Mouse (Mus musculus) embryonic facial prominence, embryonic 12.5 days (tissue): Measurements from ENCODE around the gene Irf2bp2. TPM values are rescaled to one million over a fixed set of nuclear protein-coding genes. Genes with fewer than 3 reads are reported as not detected.

Experiments
- ATAC-seq: fragments of 200-750 bp; cut with Nextera tagmentation; 2 replicates; pipeline ENCODE4 v1.8.0; 2017; ENCODE audit not compliant: insufficient number of reproducible peaks, insufficient read depth, low FRiP score, low TSS enrichment
- H3K27ac ChIP-seq: fragments of 300-500 bp; sonication (generic); 2 replicates; pipeline ENCODE4 v1.5.1; 2016; ENCODE audit warnings: mild to moderate bottlenecking
- H3K27me3 ChIP-seq: fragments of 300-500 bp; sonication (generic); 2 replicates; pipeline ENCODE4 v1.6.1; 2016; ENCODE audit warnings: mild to moderate bottlenecking, moderate library complexity
- H3K36me3 ChIP-seq: fragments of 300-500 bp; sonication (generic); 2 replicates; pipeline ENCODE4 v1.6.1; 2016; ENCODE audit warnings: mild to moderate bottlenecking
- H3K4me1 ChIP-seq: fragments of 300-500 bp; sonication (generic); 2 replicates; pipeline ENCODE4 v1.6.1; 2016
- H3K4me2 ChIP-seq: fragments of 300-500 bp; sonication (generic); replicated peaks from 2 replicates; pipeline ENCODE4 v1.6.1; 2016; ENCODE audit warnings: mild to moderate bottlenecking, moderate library complexity
- H3K4me3 ChIP-seq: fragments of 300-500 bp; sonication (generic); 2 replicates; pipeline ENCODE4 v1.5.1; 2016; ENCODE audit warnings: mild to moderate bottlenecking
- H3K9ac ChIP-seq: fragments of 300-500 bp; sonication (generic); 2 replicates; pipeline ENCODE4 v1.6.1; 2016; ENCODE audit warnings: mild to moderate bottlenecking, moderate library complexity
- H3K9me3 ChIP-seq: fragments of 300-500 bp; sonication (generic); 2 replicates; pipeline ENCODE4 v1.6.1; 2016; ENCODE audit warnings: mild to moderate bottlenecking, moderate library complexity
- WGBS: fragments of 180-500 bp; shearing (Covaris S2); methylation state at CpG from one replicate; pipeline ENCODE4 v1.1.7; 2016; 5-methylcytosine and 5-hydroxymethylcytosine counted together
- polyA plus RNA-seq: library from polyadenylated mRNA; unstranded; fragments of >200 nt; fragmentation: Nextera tagmentation; extraction: Ambion mirVana; gene quantifications from 2 replicates; pipeline ENCODE4 v1.2.1, GENCODE M21; 2016

Gene Irf2bp2
- polyA plus RNA-seq, 1 experiment from 2014 or later, result 12.0 TPM

GRCm38 (mm10) chr8:126617665-126618064 lies 23.9 kb upstream of the Irf2bp2 start:
- peaks cover 5% of the 10 kb centered on the region; the same call in 1 of the 2 replicates for H3K4me1 ChIP-seq
- H3K27ac ChIP-seq, result no peak overlapping the region
- no peak overlapping the region for H3K4me3 ChIP-seq
- no peak overlapping the region for H3K4me2 ChIP-seq
- ATAC-seq, result no peak
- no peaks in the 10 kb centered on the region for H3K36me3 ChIP-seq
- no peaks in the 10 kb centered on the region for H3K9me3 ChIP-seq
- no peaks in the 10 kb centered on the region for H3K27me3 ChIP-seq
- WGBS, result 86% methylated on average over 5 of the region's 5 CpGs
- H3K9ac ChIP-seq, result no peak overlapping the region

DNA sequence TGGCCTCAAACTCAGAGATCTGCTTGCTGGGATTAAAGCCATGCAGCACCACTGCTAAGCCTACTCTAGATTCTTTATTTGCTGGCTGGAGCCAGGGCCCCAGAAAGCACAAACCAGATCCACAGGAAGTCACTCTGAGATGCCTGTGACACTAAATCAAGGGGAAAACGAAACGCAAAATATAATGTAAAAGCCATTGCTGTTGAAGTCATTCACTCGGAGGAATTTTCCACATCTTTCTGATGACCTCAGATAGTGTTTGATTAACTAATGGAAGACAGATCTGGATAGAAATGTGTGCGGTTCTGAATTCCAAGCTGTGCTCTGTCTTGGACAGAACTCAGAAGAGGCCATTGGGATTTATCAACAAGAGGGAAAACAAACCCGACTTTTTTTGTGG lies 22.9 kb upstream of the Irf2bp2 start:
- H3K9ac ChIP-seq, result no peak overlapping the region
- H3K27ac ChIP-seq, result no peak overlapping the region

GRCm38 (mm10) chr8:126615765-126616164 lies 22.0 kb upstream of the Irf2bp2 start:
- no peak overlapping the region for H3K9ac ChIP-seq
- H3K4me3 ChIP-seq, result no peak overlapping the region
- ATAC-seq, result no peak
- peaks cover 16% of the 10 kb centered on the region for H3K4me1 ChIP-seq
- no peaks in the 10 kb centered on the region for H3K9me3 ChIP-seq
- H3K36me3 ChIP-seq, result no peaks in the 10 kb centered on the region
- no peak overlapping the region for H3K4me2 ChIP-seq
- H3K27me3 ChIP-seq, result no peaks in the 10 kb centered on the region
- WGBS, result 69% methylated on average over 9 of the region's 9 CpGs
- H3K27ac ChIP-seq, result peak overlapping the region; percentile 4; the same call in 1 of the 2 replicates

More for the DNA sequence above, 22.9 kb upstream of the Irf2bp2 start:
- no peak for ATAC-seq
- Histone ChIP-seq H3K4me2 (no peak overlapping the region), H3K36me3 (no peaks in the 10 kb centered on the region), H3K9me3 (no peaks in the 10 kb centered on the region), H3K4me3 (no peak overlapping the region), H3K4me1 (peaks cover 7% of the 10 kb centered on the region; the same call in 1 of the 2 replicates), H3K27me3 (no peaks in the 10 kb centered on the region)
- 52% methylated on average over 5 of the region's 5 CpGs for WGBS

DNA sequence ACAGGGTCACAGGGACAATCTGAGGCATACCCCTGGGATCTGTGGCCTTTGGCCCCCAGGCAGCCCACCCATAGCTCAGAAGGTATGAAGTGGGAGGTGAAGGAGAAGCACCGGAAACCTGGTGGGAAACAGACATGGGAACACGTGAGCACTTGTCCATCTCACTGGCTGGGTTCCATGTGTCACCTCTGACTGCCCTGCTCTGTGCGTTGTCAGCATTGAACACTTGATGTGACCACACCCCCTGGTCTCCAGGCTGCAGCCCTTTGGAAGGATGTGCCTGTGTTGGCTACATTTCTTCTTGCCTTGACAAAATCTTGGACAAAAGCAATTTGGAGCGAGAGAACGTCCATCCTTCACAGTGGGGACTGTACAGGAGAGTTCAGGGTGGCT lies 20.9 kb upstream of the Irf2bp2 start:
- Histone ChIP-seq H3K4me3 (no peak overlapping the region), H3K36me3 (no peaks in the 10 kb centered on the region), H3K27ac (no peak overlapping the region), H3K9ac (no peak overlapping the region), H3K4me2 (no peak overlapping the region), H3K27me3 (no peaks in the 10 kb centered on the region), H3K9me3 (peaks cover 3% of the 10 kb centered on the region; the same call in 1 of the 2 replicates), H3K4me1 (peaks cover 20% of the 10 kb centered on the region)
- WGBS, result 85% methylated on average over 5 of the region's 5 CpGs
- no peak for ATAC-seq

DNA sequence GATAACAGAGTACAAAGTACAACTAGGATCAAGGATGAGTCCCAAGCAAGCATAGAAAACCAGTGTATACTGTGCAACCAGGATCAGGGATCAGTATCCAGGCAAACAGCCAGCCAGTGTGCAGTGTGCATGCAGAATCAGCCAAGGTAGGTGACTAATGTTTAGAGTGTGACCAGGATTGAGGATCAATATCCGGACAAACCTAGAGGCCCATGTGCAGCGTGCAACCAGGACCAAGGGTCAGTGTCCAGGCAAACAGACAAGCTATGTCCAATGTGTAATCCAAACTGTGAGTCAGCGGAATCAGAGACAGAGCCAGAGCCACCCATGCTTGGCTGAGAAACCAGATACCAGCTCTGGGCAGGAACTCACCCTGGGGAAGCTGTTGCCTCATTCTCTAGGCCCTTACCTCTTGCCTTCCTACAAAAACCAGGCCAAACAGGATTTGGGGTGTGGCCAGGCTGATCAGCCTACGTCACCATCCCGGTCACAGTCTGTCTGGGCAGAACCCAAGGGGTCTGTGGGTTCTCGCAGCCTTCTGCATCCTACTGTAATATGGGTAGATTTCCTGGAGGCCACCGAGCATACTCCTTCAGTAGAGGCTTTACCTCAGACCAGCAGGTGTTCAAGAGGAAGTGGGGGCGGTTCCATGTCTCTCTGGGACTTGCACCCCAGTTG lies 20.4 kb upstream of the Irf2bp2 start:
- no peak overlapping the region for H3K9ac ChIP-seq
- no peak overlapping the region for H3K4me2 ChIP-seq
- H3K4me1 ChIP-seq, result peaks cover 20% of the 10 kb centered on the region
- H3K27me3 ChIP-seq, result no peaks in the 10 kb centered on the region
- peaks cover 3% of the 10 kb centered on the region; the same call in 1 of the 2 replicates for H3K9me3 ChIP-seq
- H3K4me3 ChIP-seq, result no peak overlapping the region
- ATAC-seq, result no peak
- no peak overlapping the region for H3K27ac ChIP-seq
- WGBS, result 74% methylated on average over 8 of the region's 8 CpGs
- no peaks in the 10 kb centered on the region for H3K36me3 ChIP-seq

GRCm38 (mm10) chr8:126613143-126613542 lies 19.4 kb upstream of the Irf2bp2 start:
- 61% methylated on average over 5 of the region's 5 CpGs for WGBS
- H3K36me3 ChIP-seq, result no peaks in the 10 kb centered on the region
- H3K27me3 ChIP-seq, result no peaks in the 10 kb centered on the region
- ATAC-seq, result no peak
- peaks cover 3% of the 10 kb centered on the region; the same call in 1 of the 2 replicates for H3K9me3 ChIP-seq
- no peak overlapping the region for H3K9ac ChIP-seq
- H3K4me3 ChIP-seq, result no peak overlapping the region
- peaks cover 26% of the 10 kb centered on the region for H3K4me1 ChIP-seq
- H3K27ac ChIP-seq, result no peak overlapping the region
- no peak overlapping the region for H3K4me2 ChIP-seq

- ATAC-seq, result no peak
- Histone ChIP-seq H3K27me3 (no peaks in the 10 kb centered on the region), H3K4me3 (no peak overlapping the region), H3K27ac (no peak overlapping the region), H3K4me2 (no peak overlapping the region), H3K9ac (no peak overlapping the region), H3K36me3 (no peaks in the 10 kb centered on the region), H3K4me1 (peaks cover 30% of the 10 kb centered on the region), H3K9me3 (peaks cover 3% of the 10 kb centered on the region; the same call in 1 of the 2 replicates)
- 82% methylated on average over 3 of the region's 3 CpGs for WGBS
These were observed 19.0 kb upstream of the Irf2bp2 start for GRCm38 (mm10) chr8:126612739-126613138.

DNA sequence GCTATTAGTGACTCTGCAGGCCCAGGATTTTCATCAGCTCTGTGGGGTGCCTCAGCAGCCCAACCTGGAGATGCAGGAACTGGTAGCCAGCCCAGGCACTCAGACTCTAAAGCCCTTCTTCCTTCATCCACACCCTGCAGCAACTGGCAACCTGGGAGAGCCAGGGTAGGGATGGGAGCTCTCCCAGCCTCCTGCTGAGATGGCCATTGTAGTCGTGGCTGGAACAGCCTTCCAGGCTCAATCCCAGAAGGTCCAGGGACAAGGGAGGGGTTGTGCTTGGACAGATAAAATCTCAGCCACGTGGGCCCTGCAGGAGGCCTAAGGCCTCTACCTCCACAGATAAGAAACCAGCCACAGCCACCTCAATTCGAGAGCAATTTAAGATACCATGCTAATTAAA lies 16.9 kb upstream of the Irf2bp2 start:
- Histone ChIP-seq H3K9ac (no peak overlapping the region), H3K36me3 (no peaks in the 10 kb centered on the region), H3K27ac (peak overlapping the region; percentile 26; the same call in 1 of the 2 replicates), H3K4me1 (peaks cover 35% of the 10 kb centered on the region), H3K4me2 (no peak overlapping the region), H3K4me3 (no peak overlapping the region), H3K9me3 (peaks cover 3% of the 10 kb centered on the region; the same call in 1 of the 2 replicates), H3K27me3 (no peaks in the 10 kb centered on the region)
- 3% methylated on average over 3 of the region's 3 CpGs for WGBS
- ATAC-seq, result no peak

- ATAC-seq, result no peak
- Histone ChIP-seq H3K27me3 (no peaks in the 10 kb centered on the region), H3K4me2 (no peak overlapping the region), H3K4me3 (no peak overlapping the region), H3K36me3 (no peaks in the 10 kb centered on the region), H3K9me3 (peaks cover 3% of the 10 kb centered on the region; the same call in 1 of the 2 replicates), H3K9ac (no peak overlapping the region), H3K27ac (no peak overlapping the region), H3K4me1 (peaks cover 35% of the 10 kb centered on the region)
- WGBS, result 86% methylated on average over 11 of the region's 11 CpGs
These were observed 15.9 kb upstream of the Irf2bp2 start for GRCm38 (mm10) chr8:126609556-126610263.

GRCm38 (mm10) chr8:126603241-126603947 lies 9.6 kb upstream of the Irf2bp2 start:
- no peak overlapping the region for H3K4me3 ChIP-seq
- H3K36me3 ChIP-seq, result no peaks in the 10 kb centered on the region
- H3K9me3 ChIP-seq, result no peaks in the 10 kb centered on the region
- no peaks in the 10 kb centered on the region for H3K27me3 ChIP-seq
- no peak overlapping the region for H3K9ac ChIP-seq
- H3K4me1 ChIP-seq, result peaks cover 44% of the 10 kb centered on the region
- 24% methylated on average over 8 of the region's 8 CpGs for WGBS
- peak overlapping the region; percentile 90 for H3K27ac ChIP-seq
- ATAC-seq, result no peak
- H3K4me2 ChIP-seq, result no peak overlapping the region

DNA sequence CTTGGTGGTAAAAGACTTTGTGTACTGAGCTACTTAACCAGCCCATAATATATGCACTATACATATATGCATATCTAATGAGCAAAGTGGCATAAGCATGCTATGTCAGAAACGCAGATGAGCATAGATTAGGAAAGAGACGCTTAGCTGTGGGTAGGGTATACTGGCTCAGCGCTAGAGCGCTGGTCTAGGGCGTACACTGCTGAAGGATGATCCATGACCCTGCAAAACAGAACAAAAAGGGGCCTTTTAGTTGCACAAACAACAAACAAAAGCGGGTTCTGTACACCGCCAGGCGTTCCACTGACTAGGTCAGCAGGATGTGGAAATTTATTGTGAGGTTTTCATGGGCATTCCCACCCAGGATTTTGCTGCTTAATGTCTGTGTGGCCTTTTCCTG lies 8.9 kb upstream of the Irf2bp2 start:
- H3K4me2 ChIP-seq, result no peak overlapping the region

More for the DNA sequence above, 8.9 kb upstream of the Irf2bp2 start:
- ATAC-seq, result no peak
- H3K4me1 ChIP-seq, result peaks cover 41% of the 10 kb centered on the region
- no peak overlapping the region for H3K4me3 ChIP-seq
- peak overlapping the region; percentile 90 for H3K27ac ChIP-seq
- H3K36me3 ChIP-seq, result no peaks in the 10 kb centered on the region
- WGBS, result 59% methylated on average over 8 of the region's 8 CpGs
- no peak overlapping the region for H3K9ac ChIP-seq
- H3K9me3 ChIP-seq, result no peaks in the 10 kb centered on the region
- H3K27me3 ChIP-seq, result no peaks in the 10 kb centered on the region
